Mouse (Mus musculus): Measurements from ENCODE around the gene Mapk13. TPM values are rescaled to one million over a fixed set of nuclear protein-coding genes. Genes with fewer than 3 reads are reported as not detected.
"Not testable (repeated sequence)": the region's sequence is repeated elsewhere in the genome, so short reads cannot be mapped to it uniquely, and the experiment has no call there.

Mapk13 gene
- polyA plus RNA-seq, 1 experiment from 2014 or later: 4.9 TPM

DNA sequence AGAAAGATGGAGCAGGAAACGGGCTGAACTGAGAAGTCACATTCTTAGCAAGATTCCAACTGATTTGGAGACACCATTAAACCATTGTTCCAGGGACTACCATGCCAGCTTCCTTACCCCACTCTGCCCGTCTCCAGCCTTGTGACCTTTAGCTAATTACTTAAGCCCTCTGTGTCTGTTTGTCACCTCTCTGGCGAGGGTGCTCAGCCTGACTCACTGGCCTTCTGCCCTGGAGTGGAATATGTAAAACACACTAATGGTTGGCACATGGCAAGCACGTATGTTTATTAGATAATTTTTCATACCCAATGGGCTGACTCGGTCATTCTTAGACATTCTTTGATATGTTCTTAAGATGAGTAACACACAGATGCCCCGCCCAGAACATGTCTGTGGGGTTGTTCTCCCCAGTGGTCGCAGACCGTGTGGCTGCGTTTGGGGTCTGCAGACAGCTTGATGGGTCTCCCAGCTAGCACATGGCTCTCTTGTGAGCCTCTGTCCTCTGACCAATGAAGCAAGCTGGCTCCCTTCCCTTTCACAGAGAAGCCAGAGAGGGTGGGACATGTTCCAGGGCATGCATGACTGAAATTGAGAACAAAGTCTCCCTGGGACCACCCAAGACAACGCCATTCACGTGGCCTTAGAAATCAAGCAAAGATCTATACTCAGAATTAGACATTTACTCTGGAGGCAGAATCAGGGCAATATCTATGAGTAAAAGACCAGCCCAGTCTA is 2.1 kb upstream of the Mapk13 start:
- no peak for DNase-seq (ENCODE audit: low spot score)
- no peak for ATAC-seq (ENCODE audit: insufficient number of reproducible peaks, low FRiP score, low TSS enrichment, low read depth)
- Histone ChIP-seq H3K9me3 (ENCODE audit: control insufficient read depth, low read length) (no peaks in the 10 kb centered on the region), H3K4me1 (ENCODE audit: control insufficient read depth, insufficient read depth, low read length) (peaks cover 18% of the 10 kb centered on the region), H3K36me3 (ENCODE audit: control insufficient read depth, insufficient read depth, low read length) (no peaks in the 10 kb centered on the region), H3K27me3 (ENCODE audit: control insufficient read depth, insufficient read depth, low read length) (peaks cover 30% of the 10 kb centered on the region), H3K4me2 (ENCODE audit: low read depth, severe bottlenecking) (no peak overlapping the region), H3K27ac (replicated peaks; ENCODE audit: low read depth, low read length) (no peak overlapping the region), H3K4me3 (ENCODE audit: low read depth, low read length) (no peak overlapping the region), H3K9ac (ENCODE audit: low read length) (no peak overlapping the region)
- WGBS: 73% methylated on average over 11 of the region's 11 CpGs

DNA sequence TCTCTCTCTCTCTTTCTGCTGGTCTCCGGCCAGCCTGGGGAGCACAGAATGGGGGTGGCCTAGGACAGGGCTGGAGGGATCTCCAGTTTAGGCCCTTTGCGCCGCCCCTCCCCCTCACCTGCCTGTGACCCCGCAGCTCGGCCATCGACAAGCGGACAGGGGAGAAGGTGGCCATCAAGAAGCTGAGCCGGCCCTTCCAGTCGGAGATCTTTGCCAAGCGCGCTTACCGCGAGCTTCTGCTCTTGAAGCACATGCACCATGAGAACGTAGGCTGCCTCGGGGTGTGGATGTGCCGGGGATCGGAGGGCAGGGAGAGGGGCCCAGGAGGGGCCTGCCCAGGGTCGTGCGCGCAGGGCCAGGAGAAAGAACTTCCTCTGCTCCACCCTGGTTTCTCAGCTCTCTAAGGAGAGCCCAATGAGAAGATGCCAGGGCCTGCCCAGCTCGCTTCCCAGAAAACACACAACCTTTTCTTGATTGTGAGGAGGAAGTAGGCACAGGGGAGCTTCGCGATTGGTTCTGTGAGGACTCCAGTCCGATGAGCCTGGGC is 851 bp downstream of the Mapk13 start:
- Histone ChIP-seq H3K36me3 (ENCODE audit: control insufficient read depth, insufficient read depth, low read length) (no peaks in the 10 kb centered on the region), H3K4me3 (ENCODE audit: low read depth, low read length) (peak overlapping the region; percentile 40), H3K27me3 (ENCODE audit: control insufficient read depth, insufficient read depth, low read length) (peaks cover 30% of the 10 kb centered on the region), H3K9me3 (ENCODE audit: control insufficient read depth, low read length) (no peaks in the 10 kb centered on the region), H3K4me2 (ENCODE audit: low read depth, severe bottlenecking) (peak overlapping the region; percentile 87), H3K27ac (replicated peaks; ENCODE audit: low read depth, low read length) (no peak overlapping the region), H3K9ac (ENCODE audit: low read length) (peak overlapping the region; percentile 40; the same call in 1 of the 2 replicates), H3K4me1 (ENCODE audit: control insufficient read depth, insufficient read depth, low read length) (peaks cover 18% of the 10 kb centered on the region)
- ATAC-seq (ENCODE audit: insufficient number of reproducible peaks, low FRiP score, low TSS enrichment, low read depth) (no peak), DNase-seq (ENCODE audit: low spot score) (peak; percentile 51)
- WGBS: 6% methylated on average over 24 of the region's 24 CpGs

DNA sequence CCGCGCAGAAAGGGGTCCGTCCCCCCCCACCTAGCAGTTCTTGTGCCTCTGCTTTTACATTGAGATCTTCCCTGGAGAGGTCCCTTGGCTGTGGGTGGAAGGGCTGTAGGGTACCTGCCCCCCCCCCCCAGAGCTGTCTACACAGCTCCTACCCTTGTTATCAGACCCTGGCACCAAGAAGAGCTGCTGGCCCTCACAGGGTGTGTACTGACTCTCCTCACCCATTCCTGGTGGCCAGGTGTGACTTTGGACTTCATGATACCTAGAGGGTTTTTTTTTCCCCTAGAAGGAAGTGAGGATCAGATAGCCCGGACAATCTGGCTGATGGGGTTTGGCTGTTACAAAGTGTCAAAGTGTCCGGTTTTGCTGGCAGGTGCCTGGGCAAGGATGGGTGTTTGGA is 2.2 kb downstream of the Mapk13 start:
- no peak overlapping the region for H3K27ac ChIP-seq (replicated peaks; ENCODE audit: low read depth, low read length)
- peaks cover 18% of the 10 kb centered on the region for H3K4me1 ChIP-seq (ENCODE audit: control insufficient read depth, insufficient read depth, low read length)
- no peak overlapping the region for H3K9ac ChIP-seq (ENCODE audit: low read length)
- DNase-seq (ENCODE audit: low spot score) (no peak), ATAC-seq (ENCODE audit: insufficient number of reproducible peaks, low FRiP score, low TSS enrichment, low read depth) (no peak)
- H3K4me3 ChIP-seq (ENCODE audit: low read depth, low read length): no peak overlapping the region
- peaks cover 30% of the 10 kb centered on the region for H3K27me3 ChIP-seq (ENCODE audit: control insufficient read depth, insufficient read depth, low read length)
- no peaks in the 10 kb centered on the region for H3K9me3 ChIP-seq (ENCODE audit: control insufficient read depth, low read length)
- H3K4me2 ChIP-seq (ENCODE audit: low read depth, severe bottlenecking): no peak overlapping the region
- 87% methylated on average over 5 of the region's 5 CpGs for WGBS
- no peaks in the 10 kb centered on the region for H3K36me3 ChIP-seq (ENCODE audit: control insufficient read depth, insufficient read depth, low read length)

DNA sequence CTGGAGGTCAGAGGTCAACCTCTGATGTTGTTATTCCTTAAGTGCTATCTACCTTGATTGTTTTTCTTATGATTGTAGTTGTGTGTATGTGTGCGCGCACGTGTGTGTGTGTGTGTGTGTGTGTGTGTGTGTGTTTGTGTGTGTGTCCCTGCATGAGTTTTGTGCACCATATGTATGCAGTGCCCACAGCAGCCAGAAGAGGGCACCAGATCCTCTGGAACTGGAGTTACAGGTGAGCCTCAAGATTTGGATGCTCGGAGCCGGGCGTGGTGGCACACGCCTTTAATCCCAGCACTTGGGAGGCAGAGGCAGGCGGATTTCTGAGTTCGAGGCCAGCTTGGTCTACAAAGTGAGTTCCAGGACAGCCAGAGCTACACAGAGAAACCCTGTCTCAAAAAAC is 5.2 kb downstream of the Mapk13 start:
- not testable (repeated sequence) for H3K4me3 ChIP-seq (ENCODE audit: low read depth, low read length); H3K36me3 ChIP-seq (ENCODE audit: control insufficient read depth, insufficient read depth, low read length); H3K27ac ChIP-seq (replicated peaks; ENCODE audit: low read depth, low read length); H3K4me2 ChIP-seq (ENCODE audit: low read depth, severe bottlenecking); DNase-seq (ENCODE audit: low spot score); ATAC-seq (ENCODE audit: insufficient number of reproducible peaks, low FRiP score, low TSS enrichment, low read depth); H3K9me3 ChIP-seq (ENCODE audit: control insufficient read depth, low read length); H3K9ac ChIP-seq (ENCODE audit: low read length)
- peaks cover 12% of the 10 kb centered on the region for H3K4me1 ChIP-seq (ENCODE audit: control insufficient read depth, insufficient read depth, low read length)
- WGBS: 90% methylated on average over 9 of the region's 9 CpGs
- peaks cover 17% of the 10 kb centered on the region for H3K27me3 ChIP-seq (ENCODE audit: control insufficient read depth, insufficient read depth, low read length)

DNA sequence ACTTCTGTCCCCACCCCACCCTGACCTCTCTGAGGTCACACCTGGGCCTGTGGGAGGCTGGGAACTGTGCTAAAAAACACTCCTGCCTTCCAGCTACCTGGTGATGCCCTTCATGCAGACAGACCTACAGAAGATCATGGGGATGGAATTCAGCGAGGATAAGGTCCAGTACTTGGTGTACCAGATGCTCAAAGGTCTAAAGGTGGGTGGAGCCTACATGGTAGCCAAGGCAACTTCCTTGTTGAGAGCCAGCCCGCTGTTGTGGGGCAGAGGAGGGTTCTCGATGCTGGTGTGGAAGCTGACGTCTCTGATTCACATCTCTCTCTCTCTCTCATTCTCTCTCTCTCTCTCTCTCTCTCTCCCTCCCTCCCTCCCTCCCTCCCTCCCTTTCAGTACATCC is 6.1 kb downstream of the Mapk13 start:
- WGBS: 93% methylated on average over 4 of the region's 4 CpGs
- Histone ChIP-seq H3K4me2 (ENCODE audit: low read depth, severe bottlenecking) (no peak overlapping the region), H3K27ac (replicated peaks; ENCODE audit: low read depth, low read length) (no peak overlapping the region), H3K4me1 (ENCODE audit: control insufficient read depth, insufficient read depth, low read length) (peaks cover 4% of the 10 kb centered on the region; the same call in 1 of the 2 replicates), H3K27me3 (ENCODE audit: control insufficient read depth, insufficient read depth, low read length) (peaks cover 8% of the 10 kb centered on the region), H3K36me3 (ENCODE audit: control insufficient read depth, insufficient read depth, low read length) (no peaks in the 10 kb centered on the region), H3K4me3 (ENCODE audit: low read depth, low read length) (no peak overlapping the region), H3K9ac (ENCODE audit: low read length) (no peak overlapping the region), H3K9me3 (ENCODE audit: control insufficient read depth, low read length) (no peaks in the 10 kb centered on the region)
- DNase-seq (ENCODE audit: low spot score) (no peak), ATAC-seq (ENCODE audit: insufficient number of reproducible peaks, low FRiP score, low TSS enrichment, low read depth) (no peak)

DNA sequence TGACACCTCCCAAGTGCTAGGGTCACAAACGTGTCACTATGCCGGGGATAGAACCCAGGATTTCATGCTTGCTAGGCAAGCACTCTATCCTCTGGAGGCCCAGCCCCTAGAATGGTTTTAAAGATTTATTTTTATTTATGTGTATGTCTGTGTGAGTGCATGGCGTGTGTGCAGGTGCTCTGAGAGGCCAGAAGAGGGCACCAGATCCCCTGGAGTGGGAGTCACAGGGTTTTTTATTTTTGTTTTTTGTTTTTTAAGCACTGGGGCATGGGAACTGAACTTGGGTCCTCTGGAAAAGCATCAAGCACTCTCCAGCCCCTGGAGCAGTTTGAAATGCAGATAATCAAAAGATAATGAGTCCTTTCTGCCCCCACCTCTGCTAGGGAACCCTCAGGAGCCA is 7.7 kb downstream of the Mapk13 start:
- Histone ChIP-seq H3K36me3 (ENCODE audit: control insufficient read depth, insufficient read depth, low read length) (no peaks in the 10 kb centered on the region), H3K4me3 (ENCODE audit: low read depth, low read length) (no peak overlapping the region), H3K9ac (ENCODE audit: low read length) (no peak overlapping the region), H3K4me2 (ENCODE audit: low read depth, severe bottlenecking) (no peak overlapping the region), H3K27ac (replicated peaks; ENCODE audit: low read depth, low read length) (no peak overlapping the region), H3K27me3 (ENCODE audit: control insufficient read depth, insufficient read depth, low read length) (no peaks in the 10 kb centered on the region), H3K4me1 (ENCODE audit: control insufficient read depth, insufficient read depth, low read length) (no peaks in the 10 kb centered on the region), H3K9me3 (ENCODE audit: control insufficient read depth, low read length) (no peaks in the 10 kb centered on the region)
- WGBS: 88% methylated on average over 3 of the region's 3 CpGs
- no peak for DNase-seq (ENCODE audit: low spot score)
- ATAC-seq (ENCODE audit: insufficient number of reproducible peaks, low FRiP score, low TSS enrichment, low read depth): no peak

DNA sequence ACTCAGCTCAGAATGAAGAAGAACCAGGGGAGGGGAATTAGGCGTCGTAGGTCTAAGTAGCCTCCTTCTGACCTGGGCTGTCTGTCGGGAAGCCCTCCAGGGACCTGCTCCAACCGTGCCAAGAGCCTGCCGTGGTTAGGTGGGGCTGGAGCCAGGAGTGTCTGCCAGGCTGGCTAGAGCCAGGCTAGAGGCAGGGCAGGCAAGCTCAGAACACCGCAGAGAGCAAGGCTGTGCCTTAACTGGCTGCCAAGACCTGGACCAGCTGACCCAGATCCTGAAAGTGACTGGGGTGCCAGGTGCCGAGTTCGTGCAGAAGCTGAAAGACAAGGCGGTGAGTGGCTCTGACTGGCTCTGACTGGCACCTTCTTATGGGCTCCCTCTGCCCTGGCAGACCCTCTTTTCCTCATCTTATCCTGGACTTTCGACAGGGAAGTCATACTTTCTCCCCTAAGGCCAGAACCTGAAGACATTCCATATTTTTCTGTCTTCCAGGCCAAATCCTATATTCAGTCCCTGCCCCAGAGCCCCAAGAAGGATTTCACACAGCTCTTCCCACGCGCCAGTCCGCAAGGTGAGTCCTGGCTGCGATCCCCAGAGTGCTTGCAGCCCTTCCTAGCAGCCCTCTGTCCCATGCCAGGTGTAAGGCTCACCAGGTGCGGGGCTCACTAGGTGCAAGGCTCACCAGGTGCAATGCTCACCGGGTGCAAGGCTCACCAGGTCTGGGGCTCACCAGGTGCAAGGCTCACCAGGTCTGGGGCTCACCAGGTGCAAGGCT is 8.3 kb downstream of the Mapk13 start:
- H3K36me3 ChIP-seq (ENCODE audit: control insufficient read depth, insufficient read depth, low read length): no peaks in the 10 kb centered on the region
- H3K4me2 ChIP-seq (ENCODE audit: low read depth, severe bottlenecking): no peak overlapping the region
- 85% methylated on average over 16 of the region's 16 CpGs for WGBS
- no peak overlapping the region for H3K4me3 ChIP-seq (ENCODE audit: low read depth, low read length)
- ATAC-seq (ENCODE audit: insufficient number of reproducible peaks, low FRiP score, low TSS enrichment, low read depth): no peak
- no peaks in the 10 kb centered on the region for H3K9me3 ChIP-seq (ENCODE audit: control insufficient read depth, low read length)
- no peak for DNase-seq (ENCODE audit: low spot score)
- no peak overlapping the region for H3K9ac ChIP-seq (ENCODE audit: low read length)
- H3K4me1 ChIP-seq (ENCODE audit: control insufficient read depth, insufficient read depth, low read length): no peaks in the 10 kb centered on the region
- H3K27me3 ChIP-seq (ENCODE audit: control insufficient read depth, insufficient read depth, low read length): no peaks in the 10 kb centered on the region
- H3K27ac ChIP-seq (replicated peaks; ENCODE audit: low read depth, low read length): no peak overlapping the region

DNA sequence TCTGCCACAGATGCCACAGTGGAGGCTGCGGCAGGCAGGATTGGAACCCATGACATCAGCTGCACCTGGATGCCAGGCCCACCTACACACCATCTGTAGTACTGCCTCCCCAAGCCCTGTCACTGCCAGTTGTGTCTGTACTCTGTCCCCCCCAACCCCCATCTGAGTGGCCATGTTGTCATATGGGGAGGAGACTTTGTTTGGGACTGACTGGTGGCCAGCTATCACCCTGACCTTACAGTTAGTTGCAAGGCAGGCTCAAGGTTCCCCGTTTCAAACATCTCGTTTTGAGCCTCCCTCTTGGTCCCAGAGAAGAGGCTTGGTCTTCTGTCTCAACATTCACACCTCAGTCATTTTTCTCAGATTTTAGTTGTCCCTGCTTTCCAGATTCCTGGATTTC is 10.6 kb downstream of the Mapk13 start:
- Histone ChIP-seq H3K9me3 (ENCODE audit: control insufficient read depth, low read length) (no peaks in the 10 kb centered on the region), H3K4me3 (ENCODE audit: low read depth, low read length) (no peak overlapping the region), H3K27ac (replicated peaks; ENCODE audit: low read depth, low read length) (no peak overlapping the region), H3K27me3 (ENCODE audit: control insufficient read depth, insufficient read depth, low read length) (no peaks in the 10 kb centered on the region), H3K9ac (ENCODE audit: low read length) (no peak overlapping the region), H3K4me1 (ENCODE audit: control insufficient read depth, insufficient read depth, low read length) (no peaks in the 10 kb centered on the region), H3K36me3 (ENCODE audit: control insufficient read depth, insufficient read depth, low read length) (no peaks in the 10 kb centered on the region), H3K4me2 (ENCODE audit: low read depth, severe bottlenecking) (no peak overlapping the region)
- ATAC-seq (ENCODE audit: insufficient number of reproducible peaks, low FRiP score, low TSS enrichment, low read depth) (no peak), DNase-seq (ENCODE audit: low spot score) (no peak)
- WGBS: 92% methylated on average over 3 of the region's 3 CpGs
